Mouse (Mus musculus) lung, postnatal 14 days (tissue): ENCODE data around the gene Tent5c.

Source experiments
- DNase-seq: peaks from one replicate; pipeline ENCODE4 v3.0.0; 2021

Tent5c gene

DNA sequence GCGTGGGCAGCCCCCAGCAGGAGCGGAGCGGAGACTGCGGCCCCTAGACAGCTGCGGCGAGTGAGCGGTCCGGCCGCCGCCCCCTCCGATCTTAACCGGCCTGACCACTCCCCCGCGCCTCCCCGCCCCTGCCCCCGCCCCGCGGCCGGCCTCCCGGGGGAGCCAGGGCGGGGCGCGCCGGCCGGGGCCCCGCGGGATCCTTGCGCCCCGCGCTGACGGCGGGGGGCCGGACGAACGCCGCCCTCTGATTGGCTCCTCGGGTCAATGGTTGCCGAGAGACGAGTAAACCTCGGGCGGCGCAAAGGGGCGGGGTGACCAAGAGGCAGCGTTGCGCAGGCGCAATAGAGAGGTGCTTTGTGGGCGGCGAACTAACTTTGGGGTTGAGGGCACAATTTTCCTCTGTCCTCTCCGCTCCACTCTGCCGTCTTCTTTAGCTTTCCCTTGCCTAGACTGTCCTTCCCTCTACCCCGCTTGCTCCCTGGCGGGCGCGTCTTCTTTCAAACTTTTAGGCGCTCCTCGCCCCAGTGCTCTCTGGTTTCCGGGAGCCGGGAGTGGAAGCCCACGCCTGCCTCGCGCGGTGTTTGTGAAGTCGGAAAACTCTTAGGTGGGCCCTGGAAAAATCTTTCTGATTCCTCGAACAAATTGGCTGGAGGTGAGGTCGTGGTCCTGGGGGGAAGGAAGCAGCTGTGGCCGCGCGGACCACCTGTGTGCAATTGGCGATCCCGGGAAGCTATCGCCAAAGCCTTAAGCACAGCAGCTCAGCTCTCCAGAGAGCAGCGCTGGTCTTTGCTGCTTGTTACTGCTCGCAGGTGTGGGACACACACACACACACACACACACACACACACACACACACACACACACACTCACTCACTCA, at the start of gene Tent5c:
Tent5c (minus strand) TSS at position 192 of the 877 bp plus-strand sequence.
- peak; percentile 98 for DNase-seq

DNA sequence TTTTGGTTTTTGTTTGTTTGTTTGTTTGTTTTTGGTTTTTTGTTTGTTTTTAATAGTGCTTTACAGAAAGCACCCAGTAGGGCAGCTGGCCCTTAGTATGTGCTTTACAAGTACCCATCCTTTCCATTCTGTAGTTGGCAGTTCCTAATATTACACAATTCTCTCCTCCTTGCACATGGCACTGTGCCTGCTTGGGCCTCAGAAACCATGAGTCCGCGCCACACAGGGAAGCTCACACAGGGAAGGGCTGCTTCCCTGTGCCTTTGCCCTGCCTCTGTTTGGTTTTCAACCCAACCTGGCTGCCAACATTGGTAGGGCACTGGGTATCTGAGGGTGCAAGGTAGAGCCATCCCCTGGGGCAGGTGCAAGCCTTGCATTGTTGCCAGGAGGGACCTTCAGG, 47.6 kb upstream of the Tent5c start:
- no peak for DNase-seq

DNA sequence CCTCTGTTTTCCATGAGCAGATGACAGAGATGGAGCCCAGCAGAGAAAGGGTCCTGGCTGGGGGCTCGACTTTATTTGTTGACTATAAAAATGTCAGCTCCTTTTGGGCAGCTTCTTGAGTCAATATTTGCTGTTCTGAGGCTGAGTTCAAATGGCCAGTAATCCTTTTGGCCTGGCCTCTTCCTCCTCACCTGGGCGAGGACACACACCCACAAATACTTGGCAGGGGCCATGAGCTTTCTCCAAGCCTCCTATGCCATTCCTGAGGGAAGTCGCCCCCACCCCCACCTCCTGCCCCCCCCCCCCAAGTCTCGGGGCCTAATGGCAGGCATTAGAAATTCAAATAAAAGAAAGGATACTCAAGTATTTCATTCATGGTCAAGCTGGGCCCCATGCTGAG, 46.8 kb upstream of the Tent5c start:
- no peak for DNase-seq

DNA sequence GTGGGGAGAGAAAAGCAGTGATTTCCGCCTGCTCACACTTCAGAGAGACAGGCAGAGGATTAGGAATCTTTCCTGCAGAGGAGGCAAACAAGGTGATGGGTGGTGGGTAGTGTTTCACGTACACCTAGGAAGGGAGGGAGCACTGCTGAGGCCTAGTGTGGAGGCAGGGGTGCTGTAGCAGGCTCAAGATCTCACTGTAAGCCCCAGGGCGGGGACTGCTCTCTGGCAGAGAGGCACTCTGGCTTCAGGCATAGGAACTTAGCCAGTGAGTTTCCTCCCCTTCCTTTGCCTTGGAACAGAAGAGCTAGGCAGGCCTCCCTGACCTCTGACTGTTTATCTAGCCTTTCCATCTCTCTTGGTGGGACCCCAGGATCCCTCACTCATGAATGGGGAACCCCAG, 46.2 kb upstream of the Tent5c start:
- DNase-seq, result no peak

DNA sequence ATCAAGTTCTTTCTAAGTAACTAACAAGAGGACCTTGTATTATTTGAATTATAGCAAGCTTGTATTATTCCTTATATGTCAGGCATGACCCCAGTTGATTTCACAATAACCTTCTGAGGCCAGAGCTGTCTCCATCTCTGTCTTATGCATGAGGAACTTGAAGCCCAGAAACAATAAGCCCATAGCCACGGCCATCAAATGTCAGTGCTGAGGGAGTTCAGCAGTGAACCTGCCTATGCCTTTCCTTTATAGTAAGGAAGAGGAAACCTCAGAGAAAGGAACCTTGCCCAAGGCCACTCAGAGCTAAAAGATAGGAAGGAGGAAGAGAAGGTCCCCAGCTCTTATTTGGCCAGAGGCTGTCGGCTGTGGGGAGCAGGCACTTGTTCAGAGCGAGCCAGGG, 45.3 kb upstream of the Tent5c start:
- no peak for DNase-seq

GRCm38 (mm10) chr3:100533429-100533828, 44.3 kb upstream of the Tent5c start:
- DNase-seq, result no peak

GRCm38 (mm10) chr3:100530919-100531318, 41.8 kb upstream of the Tent5c start:
- no peak for DNase-seq

DNA sequence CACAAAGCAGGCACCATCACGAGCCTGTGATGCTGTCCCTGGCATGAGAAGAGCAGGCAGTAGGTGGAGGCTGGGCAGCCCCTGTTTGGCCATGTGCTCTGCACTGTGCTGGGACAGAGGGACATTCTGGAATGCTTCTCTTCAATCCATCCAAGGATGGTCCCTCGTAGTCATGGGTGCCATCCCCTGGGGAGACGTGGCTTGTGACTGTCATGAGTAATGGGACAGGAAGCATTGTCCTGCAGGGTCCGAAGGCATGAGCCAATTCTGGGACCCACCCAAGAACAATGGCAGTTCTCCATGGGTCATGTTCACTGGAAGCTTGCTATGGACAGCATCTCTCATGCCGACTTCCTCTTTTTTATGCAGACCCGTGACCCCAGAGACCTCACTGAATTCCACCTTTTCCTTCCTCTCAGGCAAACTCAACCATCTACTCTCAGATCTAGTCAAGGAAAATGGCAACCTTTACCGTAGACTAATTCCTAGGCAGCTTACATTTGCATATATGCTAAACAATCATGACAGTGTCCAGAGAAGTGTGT, 41.2 kb upstream of the Tent5c start:
- no peak for DNase-seq

- no peak for DNase-seq
Measured at GRCm38 (mm10) chr3:100522671-100523070, 33.5 kb upstream of the Tent5c start.

DNA sequence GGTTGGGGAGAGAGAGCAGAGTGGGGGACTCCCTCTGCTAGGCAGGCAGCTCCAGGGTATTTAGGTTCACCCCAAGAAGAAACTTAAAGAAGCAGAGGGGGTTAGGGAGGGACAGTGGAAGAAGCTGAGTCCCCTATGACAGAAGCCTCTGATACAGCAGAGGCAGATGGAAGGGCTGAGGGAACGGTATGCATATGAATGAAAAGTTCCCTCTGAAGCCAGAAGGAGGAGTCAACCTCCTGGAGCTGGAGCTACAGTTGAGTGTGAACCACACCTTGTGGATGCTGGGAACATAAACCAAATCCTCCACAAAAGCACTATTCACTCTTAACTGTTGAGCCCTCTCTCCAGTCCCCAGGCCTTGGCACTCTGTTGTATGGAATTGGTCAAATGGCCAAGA, 32.5 kb upstream of the Tent5c start:
- no peak for DNase-seq

DNA sequence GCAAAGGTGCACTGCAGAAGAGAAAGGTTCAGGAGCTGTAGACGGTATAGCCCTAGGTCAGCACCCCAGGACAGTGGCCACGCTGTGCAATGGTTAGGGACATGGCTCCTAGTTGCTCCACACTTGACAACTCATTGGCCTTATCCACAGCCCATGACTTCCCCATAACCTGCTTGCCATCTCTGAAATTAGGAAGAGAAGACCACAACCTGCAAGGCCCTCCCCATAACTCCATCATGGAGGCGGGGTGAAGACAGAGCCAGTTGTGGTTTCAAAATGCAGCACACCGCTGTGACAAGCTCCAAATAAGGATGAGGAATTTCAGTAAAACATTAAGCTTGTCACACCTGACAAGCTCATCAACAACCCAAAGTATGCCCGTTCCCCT, 26.6 kb upstream of the Tent5c start:
- DNase-seq, result no peak

DNA sequence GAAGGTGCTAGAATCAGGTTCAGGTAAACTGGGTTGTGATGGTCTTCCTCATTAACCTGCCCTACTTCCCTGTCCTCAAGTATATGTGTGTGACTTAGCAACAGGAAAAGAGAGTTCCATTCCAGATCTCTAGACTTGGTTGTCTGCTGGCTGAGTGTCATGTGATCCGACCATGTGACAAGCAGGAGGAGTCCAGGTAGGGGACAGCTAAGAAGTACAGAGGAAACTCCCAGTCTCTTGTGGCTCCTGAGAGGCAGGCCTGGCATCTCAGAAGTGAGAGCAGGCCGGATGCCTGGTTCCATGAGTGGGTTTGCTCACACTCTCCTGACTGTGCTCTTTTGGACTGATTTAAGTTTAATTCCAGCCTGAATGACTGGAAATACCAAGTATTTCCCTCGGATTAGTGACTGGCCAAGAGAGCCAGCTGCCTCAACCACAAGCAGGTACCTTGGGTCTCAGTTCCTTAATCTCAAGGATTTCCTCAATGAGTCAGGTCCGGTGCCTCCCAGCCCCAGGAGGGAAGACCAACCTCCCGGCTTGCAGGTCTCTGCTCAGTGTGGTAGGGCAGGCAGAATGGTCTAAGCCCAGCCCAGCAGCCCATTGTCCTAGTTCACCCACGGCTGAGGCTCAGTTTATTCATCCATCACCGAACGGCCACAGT, 26.1 kb upstream of the Tent5c start:
- DNase-seq, result no peak

GRCm38 (mm10) chr3:100507174-100507573, 18.1 kb upstream of the Tent5c start:
- DNase-seq, result no peak

GRCm38 (mm10) chr3:100506715-100507114, 17.6 kb upstream of the Tent5c start:
- no peak for DNase-seq

GRCm38 (mm10) chr3:100503882-100504281, 14.8 kb upstream of the Tent5c start:
- DNase-seq, result no peak

GRCm38 (mm10) chr3:100502516-100502915, 13.4 kb upstream of the Tent5c start:
- no peak for DNase-seq

GRCm38 (mm10) chr3:100501899-100502298, 12.8 kb upstream of the Tent5c start:
- DNase-seq, result no peak

GRCm38 (mm10) chr3:100496081-100496480, 7.0 kb upstream of the Tent5c start:
- DNase-seq, result no peak

DNA sequence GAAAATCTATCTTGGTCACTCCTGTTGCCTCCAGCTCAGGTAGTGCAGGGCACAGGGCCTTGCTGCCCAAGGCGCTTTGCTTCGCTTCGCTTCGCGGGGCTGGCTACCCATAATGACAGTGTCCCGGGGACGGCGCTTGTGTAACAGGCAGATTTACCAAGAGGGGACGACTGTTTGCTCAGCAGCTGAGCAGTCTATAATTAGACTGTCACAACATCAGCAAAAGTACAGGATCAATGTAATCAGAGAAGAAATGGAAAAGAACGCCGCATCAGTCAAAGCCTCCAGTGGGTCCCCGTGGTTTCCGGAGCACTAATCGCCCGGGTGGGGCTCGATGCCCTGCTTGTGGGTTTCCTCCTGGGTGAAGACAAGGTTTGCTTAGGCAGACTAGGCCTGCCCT, 6.3 kb upstream of the Tent5c start:
- no peak for DNase-seq

DNA sequence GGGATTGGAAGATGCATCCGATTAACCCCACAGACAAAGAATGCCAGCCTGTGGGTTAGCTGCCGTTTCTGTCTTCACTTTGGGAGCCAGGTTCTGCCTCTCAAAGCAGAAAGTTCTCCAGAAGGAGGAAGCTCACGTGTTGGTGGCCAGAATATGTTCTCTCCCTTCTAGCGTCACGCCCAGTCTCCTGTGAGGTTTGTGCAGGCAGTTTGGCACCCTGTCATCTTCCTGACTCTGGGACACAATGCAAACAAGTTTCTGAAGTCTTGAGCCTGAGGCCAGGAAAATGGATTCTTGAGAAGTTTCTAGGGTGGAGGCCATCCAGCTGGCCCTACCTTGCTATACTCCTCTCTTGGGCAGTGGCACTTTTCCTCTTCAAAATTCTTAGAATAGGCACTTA, 5.8 kb upstream of the Tent5c start:
- DNase-seq, result no peak

- no peak for DNase-seq
Measured at GRCm38 (mm10) chr3:100490010-100490300, 831 bp upstream of the Tent5c start.

- peak; percentile 69 for DNase-seq
Measured at GRCm38 (mm10) chr3:100488251-100489132, 632 bp downstream of the Tent5c start.

DNA sequence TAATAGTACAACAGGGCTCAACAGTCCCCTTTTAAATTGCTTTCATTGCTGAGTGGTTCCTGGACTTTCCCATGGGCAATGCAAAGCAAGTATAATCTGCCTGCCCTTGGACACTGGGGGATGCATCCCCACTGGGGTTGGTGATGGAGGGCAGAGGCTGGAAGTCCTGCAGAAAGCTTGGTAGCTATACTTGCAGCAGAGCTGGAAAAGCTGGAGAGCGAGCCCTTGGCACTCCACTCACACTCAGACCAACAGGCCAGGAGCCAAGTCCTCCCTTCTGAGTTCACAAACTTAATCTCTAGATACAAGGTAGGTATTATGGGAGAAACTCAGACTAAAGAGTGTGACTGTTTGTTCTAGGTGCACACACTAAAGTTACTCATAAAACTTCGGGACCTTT, 2.1 kb downstream of the Tent5c start:
- DNase-seq, result no peak
